Mouse (Mus musculus): ENCODE measurements at regions not wholly inside any gene's neighbourhood (a gene's known extent, or its start where the extent isn't known, plus 50 kb on each side); places are given as distances from the start of the nearest gene placed in this dataset.
A peak's percentile ranks its signal among the peaks of the same experiment; 100 is the strongest.

DNA sequence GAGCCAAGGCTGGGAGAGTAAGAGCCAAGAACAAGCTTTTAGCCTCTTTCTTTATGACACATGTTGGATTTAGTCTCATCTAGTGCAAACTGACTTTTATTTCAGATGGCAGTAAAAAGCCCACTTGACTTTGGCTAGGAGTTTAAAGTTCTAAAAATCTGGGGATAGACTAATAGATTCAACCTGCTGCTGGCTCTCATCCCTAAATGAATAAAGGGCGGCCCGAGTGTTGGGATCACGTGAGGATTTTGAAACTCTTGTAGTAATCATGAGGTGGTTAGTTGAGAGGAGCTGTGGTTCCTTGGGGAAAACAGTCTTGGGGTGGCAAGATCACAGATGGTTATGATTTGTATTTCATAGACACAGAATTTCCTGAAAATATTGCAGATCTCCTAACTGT, 975.9 kb downstream of the Robo2 start:
- no peak for DNase-seq (ENCODE audit: low read depth, low spot score)

DNA sequence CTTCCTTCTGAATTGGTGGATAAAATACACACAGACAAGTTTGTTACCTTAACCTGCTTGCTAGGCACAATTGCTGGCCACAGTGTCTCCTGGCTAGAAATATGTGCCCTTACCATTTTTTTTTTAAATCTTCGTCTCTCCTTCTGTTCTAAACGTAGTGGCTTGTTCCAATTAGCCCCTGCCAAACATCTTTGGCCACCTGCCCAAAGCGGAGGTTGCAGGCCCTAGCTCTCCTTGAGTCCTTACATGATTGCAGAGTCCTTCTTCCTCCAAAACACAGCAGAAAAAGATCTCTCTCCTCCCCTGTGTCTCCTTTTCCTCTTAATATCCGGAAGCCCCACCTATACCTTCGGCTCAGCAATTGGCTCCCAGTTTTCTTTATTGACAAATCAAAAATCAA, 986.8 kb downstream of the Robo2 start:
- DNase-seq (ENCODE audit: low read depth, low spot score) = no peak

DNA sequence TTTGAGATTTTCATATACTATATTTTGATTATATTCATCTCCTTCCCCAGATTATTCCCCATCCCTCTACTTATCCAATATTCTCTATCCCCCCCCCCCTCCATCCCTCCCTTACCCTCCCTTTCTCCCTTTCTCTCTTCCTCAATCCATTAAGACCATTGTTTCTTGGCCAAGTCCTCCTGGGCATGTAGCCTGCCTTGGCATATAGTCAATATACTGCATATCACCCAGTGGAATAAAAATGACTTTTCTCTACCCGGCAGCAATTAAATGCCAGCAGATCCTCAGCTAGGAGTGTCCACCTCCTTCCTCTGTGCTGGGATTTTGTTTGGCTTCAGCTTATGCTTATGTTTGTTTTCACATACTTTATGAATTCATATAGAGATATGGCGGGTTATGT, 987.3 kb downstream of the Robo2 start:
- no peak for DNase-seq (ENCODE audit: low read depth, low spot score)

DNA sequence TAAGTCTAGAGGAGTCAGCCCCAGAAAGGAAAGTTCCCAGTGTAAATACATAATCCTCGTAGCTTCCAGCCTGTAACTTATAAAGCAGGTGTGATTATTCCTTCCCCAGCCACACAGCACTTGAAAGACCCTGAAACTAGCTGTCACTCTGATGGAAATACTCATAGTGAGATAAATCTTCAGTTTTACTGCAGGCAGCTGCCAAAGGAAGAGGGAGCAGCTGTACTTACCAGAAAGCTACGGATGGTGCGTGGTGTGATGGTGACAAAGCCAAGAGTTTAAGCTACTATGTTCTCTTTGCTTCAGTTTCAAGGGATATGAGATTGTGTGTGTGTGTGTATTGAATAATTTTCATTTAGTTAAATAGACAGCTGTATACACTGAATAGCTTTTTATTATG, 1007.1 kb downstream of the Robo2 start:
- peak; percentile 17 for DNase-seq (ENCODE audit: low read depth, low spot score)

DNA sequence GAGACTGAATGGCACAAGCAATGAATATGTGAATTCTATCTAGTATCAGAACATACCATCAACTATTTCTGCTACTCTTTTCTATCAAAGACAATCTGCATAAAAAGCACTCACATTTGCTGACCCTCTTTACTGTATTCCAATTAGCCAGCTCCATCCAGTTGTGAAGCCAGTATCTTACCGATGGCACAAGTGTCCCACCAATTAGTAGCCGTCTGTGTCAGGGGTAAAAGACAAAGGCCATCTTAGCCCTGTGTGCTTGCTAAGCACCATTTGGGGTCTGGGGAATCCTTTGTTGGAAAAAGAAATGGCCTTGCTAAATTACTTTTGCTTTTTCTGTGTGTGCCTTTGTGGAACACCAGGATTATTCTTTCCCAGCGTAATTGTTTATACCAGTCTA, 1007.5 kb downstream of the Robo2 start:
- DNase-seq (ENCODE audit: low read depth, low spot score) = no peak

DNA sequence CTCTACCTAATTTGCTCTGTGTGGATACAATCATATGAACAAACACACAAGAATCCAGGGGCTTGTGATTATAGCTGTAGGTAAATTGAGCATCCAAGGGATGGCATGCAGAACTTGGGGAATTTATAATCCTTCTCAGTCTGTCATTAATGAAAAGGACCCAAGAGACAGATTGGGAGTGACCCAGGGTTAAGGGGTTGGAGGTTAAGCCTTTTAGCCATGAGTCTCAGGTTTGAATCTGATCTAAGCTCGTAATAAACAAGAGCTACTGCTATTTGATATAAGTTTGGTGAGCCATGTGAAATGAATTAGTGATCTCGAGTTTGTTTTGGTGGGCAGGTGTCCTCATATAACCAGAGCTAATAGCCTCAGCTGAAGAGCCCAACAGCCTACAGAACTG, 1032.6 kb downstream of the Robo2 start:
- no peak for DNase-seq (ENCODE audit: low read depth, low spot score)

DNA sequence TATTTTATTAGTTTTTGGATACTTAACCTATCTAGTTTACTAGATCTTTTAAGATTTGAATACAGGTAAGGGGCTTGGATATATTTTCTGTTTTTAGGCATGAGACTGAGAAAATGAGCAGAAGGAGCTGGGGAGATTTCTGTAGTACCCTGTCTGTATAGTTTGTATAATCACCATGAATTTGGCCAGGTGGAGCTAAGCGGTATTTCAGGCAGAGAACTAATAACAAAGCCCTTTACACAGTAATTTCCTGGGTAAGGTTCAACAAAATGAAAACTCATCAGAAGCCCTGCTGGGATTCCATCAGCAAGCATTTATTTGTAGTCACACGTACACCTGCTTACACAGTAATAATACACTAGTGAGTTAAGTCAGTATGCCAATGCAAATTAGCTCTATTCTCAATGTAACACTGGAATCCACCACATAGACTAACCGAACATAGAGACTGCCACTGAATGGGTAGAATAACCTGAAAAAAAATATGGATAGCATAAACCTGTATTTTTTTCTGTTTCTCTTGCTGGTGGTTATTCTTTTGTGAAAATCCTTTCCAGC, 1036.9 kb downstream of the Robo2 start:
- no peak for DNase-seq (ENCODE audit: low read depth, low spot score)

DNA sequence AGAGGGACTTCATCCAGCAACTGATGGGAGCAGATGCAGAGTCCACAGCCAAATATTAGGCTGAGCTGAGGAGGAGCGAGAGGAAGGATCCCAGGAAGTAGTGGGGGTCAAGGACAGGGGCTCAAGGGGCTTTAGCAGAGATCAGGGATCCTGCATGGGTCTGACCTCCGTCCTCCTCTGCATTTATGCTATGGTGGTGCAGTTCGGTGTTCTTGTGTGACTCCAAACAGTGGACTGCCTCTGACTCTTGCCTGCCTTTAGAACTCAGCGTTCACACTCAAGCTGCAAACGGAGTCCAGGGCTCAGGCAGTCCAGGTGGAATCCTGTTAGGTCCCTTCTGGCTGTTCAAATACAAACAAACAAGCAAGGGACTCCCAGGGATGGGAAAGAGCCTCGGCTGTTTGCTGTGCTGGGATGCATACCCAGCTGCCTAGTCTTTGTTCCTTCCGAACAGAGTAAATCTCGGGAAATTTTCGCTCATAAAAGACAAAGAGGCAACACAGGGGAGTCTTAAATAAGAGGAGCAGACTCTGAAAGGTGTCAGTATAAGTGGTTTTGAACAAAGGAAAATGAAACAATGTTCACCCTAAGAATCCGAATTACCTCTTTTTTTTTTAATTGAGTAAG, 1042.9 kb downstream of the Robo2 start:
- DNase-seq (ENCODE audit: low read depth, low spot score) = no peak

DNA sequence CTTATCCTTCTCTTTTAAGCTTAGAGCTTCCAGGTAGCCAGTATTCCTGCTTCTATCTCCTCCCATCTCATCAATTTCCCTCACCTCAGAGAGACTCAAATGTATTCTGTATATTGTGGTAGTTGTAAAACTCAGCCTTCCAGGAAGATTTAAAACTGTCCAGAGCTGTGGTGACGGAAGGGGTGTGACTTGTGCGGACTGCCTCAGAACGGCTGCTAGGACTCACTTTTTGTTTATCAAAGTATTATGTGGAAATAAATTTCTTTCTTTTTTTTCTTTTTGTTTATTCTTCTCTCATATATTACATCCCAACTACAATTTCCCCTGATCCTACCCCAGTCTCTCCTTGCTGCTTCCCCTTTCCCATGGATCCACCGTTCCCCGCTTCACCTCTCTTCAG, 1043.7 kb downstream of the Robo2 start:
- no peak for DNase-seq (ENCODE audit: low read depth, low spot score)

DNA sequence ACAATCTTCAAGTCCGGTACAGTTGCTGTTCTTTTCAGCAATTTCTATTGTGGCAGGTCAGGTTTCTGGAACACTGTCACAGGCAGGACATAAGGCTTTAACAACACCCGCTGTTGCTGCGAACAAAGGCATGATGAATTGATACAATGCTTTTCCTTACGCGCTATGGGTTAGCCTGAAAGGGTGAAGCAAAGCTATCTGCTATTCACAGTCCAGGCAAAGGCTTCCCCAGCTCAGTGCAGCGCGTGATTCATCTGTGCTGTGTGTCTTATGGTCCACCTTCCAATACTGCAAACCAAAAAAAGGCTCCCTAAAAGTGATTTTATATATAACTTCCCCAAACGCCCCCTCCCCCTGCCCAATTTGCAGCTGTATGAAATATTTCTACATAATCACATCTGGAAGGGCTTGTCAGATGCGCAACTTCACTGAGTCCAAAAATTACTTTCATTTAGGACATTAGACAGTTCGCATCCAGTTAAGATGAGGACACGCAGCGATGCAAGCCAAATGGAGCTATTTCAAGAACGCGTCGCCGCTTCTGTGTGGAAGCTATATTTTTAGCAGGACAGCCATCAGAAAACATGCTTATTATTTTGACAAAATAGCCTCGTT, 1044.3 kb downstream of the Robo2 start:
- no peak for DNase-seq (ENCODE audit: low read depth, low spot score)

DNA sequence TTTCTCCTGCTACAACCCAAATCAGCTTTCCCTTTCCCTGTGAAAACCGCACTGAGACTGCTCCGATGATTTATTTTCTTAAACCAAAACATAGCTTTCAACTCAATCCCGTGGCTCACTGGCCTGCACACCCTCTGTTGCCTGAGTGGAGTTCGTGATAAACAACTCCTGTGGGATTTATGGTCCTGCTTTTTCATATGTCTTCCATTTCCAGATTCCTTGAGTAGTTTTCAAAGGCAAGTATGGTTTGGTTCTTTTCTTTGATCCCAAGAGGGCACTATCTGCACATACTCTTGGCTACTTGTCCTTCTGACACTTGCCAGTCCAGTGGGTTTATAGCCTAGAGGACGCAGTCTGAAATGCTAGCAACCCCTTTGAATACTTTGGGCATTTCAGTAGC, 1042.6 kb downstream of the Robo1 start:
- DNase-seq (ENCODE audit: low read depth, low spot score) = peak; percentile 62

DNA sequence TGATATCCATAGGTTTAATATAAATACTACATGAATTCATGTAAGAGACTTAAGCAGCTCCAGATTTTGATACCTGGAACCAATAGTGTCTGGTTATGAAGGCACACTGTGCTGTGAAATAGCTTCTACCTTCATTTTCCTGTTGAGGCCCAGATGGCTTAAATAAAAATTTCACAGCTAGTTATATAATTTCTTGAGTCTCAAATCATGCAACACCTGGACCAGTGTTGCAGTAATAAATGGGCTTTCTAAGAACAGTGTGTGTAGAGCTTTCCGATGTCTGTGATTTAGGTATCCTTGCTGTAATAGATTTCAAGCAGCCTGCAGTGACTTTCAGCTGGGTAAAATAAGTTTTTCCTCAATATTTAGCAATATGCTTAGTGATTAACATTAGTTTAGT, 1035.8 kb downstream of the Robo1 start:
- peak; percentile 73 for DNase-seq (ENCODE audit: low read depth, low spot score)

DNA sequence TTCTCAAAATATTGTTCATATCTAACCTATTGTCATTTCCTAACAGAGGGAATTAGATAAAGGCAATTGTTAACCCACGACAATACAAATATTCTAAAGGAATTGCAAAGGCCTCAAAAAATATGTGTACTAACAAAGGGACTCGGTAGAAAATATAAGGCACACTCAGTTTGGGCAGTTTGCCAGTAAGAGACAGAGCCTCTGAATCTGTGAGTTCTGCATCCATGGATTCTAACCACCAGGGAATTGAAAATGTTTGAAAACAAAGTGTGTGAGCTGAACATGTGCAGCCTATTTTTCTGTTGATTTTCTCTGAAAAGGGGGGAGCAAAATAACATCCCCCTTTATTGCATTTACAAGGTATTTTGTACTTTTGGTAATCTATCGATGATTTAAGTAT, 1035.4 kb downstream of the Robo1 start:
- DNase-seq (ENCODE audit: low read depth, low spot score) = no peak

DNA sequence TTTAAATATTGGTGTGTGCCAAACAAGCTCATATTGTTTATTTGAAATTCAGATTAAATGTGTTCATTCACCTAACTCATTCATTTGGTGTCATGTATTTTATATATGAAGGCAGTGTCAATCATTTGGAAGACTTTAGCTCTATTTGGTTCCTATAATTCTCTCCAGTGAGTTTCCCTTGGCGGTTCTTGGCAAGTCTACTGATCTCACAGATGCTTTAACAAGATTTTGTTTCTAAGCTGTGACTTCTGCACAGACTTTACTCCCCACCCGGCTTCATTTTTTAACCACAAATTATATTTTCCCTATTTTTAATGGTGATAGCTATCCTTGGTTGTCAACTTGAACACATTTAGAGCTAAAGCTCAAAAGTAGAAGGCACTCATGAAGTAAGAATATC, 1009.5 kb downstream of the Robo1 start:
- DNase-seq (ENCODE audit: low read depth, low spot score) = no peak

DNA sequence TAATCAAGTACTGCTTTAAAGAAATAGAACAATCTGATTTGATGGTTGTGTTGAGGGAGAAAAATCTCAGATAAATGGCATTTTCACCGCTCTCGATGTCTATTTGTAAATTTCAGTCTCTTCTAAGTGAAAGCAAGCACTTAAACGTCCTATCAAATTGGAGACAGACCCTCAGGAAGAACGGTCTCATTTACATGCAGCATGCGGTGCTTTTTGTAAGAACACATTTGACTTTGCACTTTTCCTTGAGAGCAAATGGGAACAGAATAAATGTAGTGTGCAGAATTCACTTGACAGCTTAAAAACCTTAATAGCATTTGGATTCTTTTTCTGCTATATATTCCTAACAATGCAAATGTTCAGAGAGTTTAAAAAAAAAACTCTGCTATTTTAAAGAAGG, 1002.0 kb downstream of the Robo1 start:
- DNase-seq (ENCODE audit: low read depth, low spot score) = no peak

DNA sequence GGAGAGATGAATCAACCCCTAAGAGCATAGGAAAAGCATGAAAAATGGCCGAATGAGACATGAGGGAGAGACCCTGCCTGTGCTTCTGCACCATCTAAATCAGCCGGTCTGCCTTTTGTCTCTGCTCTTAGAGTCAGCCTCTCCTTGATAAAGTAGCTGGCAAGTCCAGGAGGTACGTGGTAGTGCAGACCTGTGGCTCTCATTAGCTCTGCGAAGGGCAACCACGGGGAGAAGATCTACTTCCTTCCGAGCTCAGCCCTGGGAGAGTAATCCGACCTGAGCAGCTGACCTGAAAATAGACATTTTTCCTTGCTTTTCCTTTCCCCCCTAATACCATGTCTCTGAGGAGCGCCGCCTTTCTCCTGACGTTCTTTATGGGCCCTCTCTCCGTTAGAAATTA, 971.8 kb downstream of the Robo1 start:
- no peak for DNase-seq (ENCODE audit: low read depth, low spot score)

DNA sequence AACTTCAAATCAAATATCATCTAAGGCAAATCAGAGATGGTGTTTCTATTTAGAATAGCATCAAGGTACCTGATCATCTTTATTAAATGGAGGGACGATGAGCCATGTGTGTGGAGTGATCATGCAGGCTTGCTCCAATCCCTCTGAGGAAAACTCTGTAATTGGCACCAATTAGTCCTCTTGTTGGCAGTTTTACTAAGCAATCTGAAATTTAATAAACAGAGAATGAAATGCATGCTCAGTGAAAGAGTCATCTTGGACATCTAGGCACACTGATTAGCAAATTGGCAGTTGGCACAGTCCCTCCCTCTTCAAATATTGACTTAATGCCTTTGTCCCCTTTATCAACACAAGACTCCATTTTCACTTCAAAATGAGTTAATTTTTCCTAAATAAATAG, 951.6 kb downstream of the Robo1 start:
- no peak for DNase-seq (ENCODE audit: low read depth, low spot score)

DNA sequence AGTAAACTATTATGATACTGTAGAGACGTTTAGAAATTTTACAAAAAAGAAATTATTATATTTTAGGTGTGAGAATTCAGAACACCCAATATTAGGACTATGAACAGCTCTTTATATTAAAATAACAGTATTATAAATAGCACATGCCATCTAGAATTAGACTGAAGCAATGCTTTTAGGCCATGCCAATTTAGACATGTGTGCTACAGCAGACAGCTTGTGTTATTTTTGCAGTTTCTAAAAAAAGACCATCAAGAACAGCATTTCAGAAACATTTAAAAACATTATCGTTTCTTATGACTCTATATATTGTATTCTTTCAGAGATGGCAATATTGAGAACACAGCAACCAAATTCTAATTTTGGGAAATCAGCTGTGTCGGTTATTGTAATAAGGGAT, 951.2 kb downstream of the Robo1 start:
- DNase-seq (ENCODE audit: low read depth, low spot score) = no peak

DNA sequence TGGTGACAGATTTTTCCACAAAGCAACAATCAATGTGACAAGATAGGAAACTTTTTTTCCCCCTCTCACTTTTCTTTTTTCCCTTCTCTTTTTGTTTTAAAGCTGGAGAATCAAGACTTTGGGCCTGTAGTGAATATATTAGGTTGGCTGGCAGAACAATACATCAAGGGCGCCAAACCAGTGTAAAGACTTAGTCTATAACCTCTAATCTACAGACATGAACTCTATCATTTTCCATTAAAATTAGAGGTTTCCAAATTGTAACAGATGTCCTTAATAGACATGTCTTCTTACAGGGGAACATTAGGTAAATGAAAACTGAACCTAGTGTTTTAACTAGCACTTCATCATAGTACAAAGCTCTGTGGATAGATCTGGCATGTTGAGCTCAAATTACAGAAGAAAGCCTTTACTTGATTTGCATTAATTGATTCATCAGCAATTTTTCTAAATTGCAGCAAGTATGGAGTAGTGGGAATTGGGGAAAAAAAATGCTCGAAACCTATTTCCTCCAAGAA, 937.0 kb downstream of the Robo1 start:
- DNase-seq (ENCODE audit: low read depth, low spot score) = no peak

DNA sequence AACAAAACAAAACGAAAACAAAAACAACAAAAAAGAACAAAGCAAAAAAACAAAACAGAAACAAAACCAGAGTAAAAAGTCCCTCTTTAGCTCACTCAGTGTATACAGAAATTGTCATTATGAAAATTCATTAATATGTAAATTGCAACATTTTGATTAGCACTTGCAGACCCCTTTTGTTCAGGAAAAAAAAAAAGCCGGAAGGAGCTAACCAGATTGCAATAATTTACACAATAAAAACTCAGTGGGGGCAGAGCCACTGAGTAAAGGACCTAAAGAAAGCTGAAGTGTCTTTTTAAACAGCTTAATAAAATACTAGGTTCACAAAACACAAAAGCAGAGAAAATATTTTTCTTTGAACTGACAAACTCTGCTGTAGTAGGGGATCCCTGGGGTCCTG, 922.5 kb downstream of the Robo1 start:
- no peak for DNase-seq (ENCODE audit: low read depth, low spot score)

DNA sequence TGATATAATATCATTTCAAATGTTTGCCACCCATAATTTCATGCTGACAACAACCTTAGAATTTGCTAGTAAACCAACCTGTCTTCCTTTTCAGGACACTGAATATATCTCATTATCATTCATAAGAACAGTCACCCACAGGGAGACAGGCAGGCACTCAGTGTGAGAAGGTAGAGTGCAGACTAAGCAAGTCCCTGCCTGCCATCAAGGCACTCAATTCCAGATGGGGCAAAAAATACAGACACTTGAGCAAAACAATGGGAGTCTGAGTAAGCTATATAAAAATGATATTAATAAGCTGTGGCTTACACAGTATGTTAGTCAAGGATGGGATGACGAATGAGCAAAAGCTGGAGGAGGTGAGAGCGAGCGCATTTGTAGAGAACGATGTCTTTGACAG, 909.4 kb downstream of the Robo1 start:
- no peak for DNase-seq (ENCODE audit: low read depth, low spot score)

DNA sequence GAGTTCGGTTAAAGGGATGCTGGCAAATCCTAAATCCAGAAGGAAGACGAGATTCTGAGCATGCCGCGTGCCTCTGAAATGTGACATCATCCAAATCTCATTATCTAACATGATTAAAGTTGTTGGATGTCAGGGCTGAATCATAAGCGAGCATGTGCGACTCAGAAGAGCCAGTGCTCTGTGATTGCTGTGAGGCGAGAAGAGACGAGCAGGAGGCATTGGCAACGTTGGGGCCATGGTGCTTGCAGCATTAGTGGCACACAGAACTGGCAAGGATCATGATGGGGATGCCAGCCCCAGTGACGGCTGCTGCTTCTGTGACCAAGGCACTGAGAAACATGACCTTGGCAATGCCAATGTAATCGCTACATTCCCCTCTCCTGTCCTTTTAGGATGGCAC, 895.4 kb downstream of the Robo1 start:
- no peak for DNase-seq (ENCODE audit: low read depth, low spot score)

DNA sequence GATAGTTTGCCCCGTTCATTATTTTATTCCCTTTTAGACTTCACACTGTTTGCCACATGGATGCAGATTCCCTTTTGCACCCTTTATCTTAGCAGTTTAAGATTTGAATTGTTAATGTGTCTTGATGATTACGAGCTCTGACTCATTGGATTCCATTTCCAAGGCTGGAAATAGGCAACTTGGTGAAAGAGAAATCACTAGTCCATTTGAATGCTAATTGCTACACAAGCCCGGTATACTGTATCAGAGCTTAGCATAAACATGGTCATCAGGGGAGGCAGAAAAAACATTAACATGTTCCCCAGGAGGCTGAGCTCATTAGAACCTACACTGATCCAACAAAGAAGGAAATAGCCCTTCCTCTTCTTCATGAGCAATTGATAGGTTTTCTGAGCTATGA, 892.9 kb downstream of the Robo1 start:
- no peak for DNase-seq (ENCODE audit: low read depth, low spot score)

DNA sequence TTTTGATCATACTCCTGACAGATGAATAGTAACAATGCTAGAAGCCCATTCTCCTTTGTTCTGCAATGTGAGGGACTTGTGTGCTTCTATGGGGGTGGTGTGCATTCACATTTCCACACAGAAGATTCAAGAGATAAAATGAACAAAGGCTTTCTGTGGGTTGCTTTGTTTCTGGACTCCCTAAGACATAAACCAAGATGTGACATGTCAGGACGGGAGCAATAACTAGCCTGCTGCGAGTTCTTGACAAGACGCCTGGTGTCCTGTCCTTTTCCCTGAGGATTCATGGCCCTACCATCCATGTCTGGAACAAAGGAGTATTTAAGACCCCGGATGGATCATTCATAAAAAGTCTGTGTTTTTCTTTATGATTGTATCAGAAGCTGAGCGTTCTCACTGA, 874.7 kb downstream of the Robo1 start:
- DNase-seq (ENCODE audit: low read depth, low spot score) = no peak
